Mouse (Mus musculus) liver, embryonic 14.5 days (tissue): ENCODE data around the gene Fhit.

ENCODE experiments used
- CTCF ChIP-seq: IDR thresholded peaks from 2 replicates; pipeline ENCODE4 v1.5.1; 2016; ENCODE audit warnings: antibody characterized with exemption, low read depth, control low read depth
- EP300 ChIP-seq: IDR thresholded peaks from 2 replicates; pipeline ENCODE4 v1.6.1; 2016; ENCODE audit warnings: antibody characterized with exemption, low read depth

DNA sequence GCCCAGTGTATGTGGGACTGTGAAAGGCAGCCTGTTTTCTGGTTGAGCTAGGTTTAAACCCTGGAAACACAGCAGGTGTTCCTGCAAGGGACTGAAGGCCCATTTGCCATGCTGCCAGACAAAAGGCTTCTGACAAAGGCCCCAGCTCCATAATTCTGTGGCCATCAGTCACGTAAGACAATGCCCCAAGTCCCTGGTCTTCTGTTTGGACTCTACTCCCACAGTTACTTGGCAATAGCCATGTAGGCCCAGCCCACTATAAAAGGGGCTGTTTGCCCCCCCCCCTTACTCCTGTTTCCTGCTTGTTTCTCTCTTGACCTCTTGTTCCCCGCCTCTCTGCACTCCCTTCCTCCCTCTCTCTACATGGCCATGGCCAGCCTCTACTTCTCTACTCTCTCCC, 502.5 kb downstream of the Fhit start:
- TF ChIP-seq CTCF (no peak), EP300 (no peak)
